Mouse (Mus musculus) intestine, embryonic 15.5 days (tissue): ENCODE data around the gene Eri3. TPM values are rescaled to one million over a fixed set of nuclear protein-coding genes. Genes with fewer than 3 reads are reported as not detected.

Experiments
- ATAC-seq: fragments of 200-750 bp; cut with Nextera tagmentation; 2 replicates; pipeline ENCODE4 v1.8.0; 2017; ENCODE audit warnings: moderate TSS enrichment, moderate library complexity
- H3K27ac ChIP-seq: fragments of 300-500 bp; sonication (generic); 2 replicates; pipeline ENCODE4 v1.5.1; 2015; ENCODE audit warnings: mild to moderate bottlenecking, inconsistent platforms
- H3K27me3 ChIP-seq: fragments of 300-500 bp; sonication (generic); replicated peaks from 2 replicates; pipeline ENCODE4 v1.6.1; 2015; ENCODE audit warnings: inconsistent platforms
- H3K36me3 ChIP-seq: fragments of 300-500 bp; sonication (generic); 2 replicates; pipeline ENCODE4 v1.6.1; 2015; ENCODE audit warnings: inconsistent platforms
- H3K4me1 ChIP-seq: fragments of 300-500 bp; sonication (generic); replicated peaks from 2 replicates; pipeline ENCODE4 v1.6.1; 2015; ENCODE audit warnings: inconsistent platforms
- H3K4me2 ChIP-seq: fragments of 300-500 bp; sonication (generic); replicated peaks from 2 replicates; pipeline ENCODE4 v1.6.1; 2015; ENCODE audit warnings: mild to moderate bottlenecking, inconsistent platforms
- H3K4me3 ChIP-seq: fragments of 300-500 bp; sonication (generic); replicated peaks from 2 replicates; pipeline ENCODE4 v1.5.1; 2015; ENCODE audit warnings: inconsistent platforms
- H3K9ac ChIP-seq: fragments of 300-500 bp; sonication (generic); 2 replicates; pipeline ENCODE4 v1.6.1; 2015; ENCODE audit warnings: inconsistent platforms
- H3K9me3 ChIP-seq: fragments of 300-500 bp; sonication (generic); 2 replicates; pipeline ENCODE4 v1.6.1; 2016; ENCODE audit warnings: inconsistent platforms
- WGBS: fragments of 180-500 bp; shearing (Covaris S2); methylation state at CpG from one replicate; pipeline ENCODE4 v1.1.7; 2015; 5-methylcytosine and 5-hydroxymethylcytosine counted together
- polyA plus RNA-seq: library from polyadenylated mRNA; unstranded; fragments of >200 nt; fragmentation: Nextera tagmentation; extraction: Ambion mirVana; gene quantifications from 2 replicates; pipeline ENCODE4 v1.2.1, GENCODE M21; 2015

The Eri3 gene
- polyA plus RNA-seq, 1 experiment from 2014 or later, result 102 TPM

DNA sequence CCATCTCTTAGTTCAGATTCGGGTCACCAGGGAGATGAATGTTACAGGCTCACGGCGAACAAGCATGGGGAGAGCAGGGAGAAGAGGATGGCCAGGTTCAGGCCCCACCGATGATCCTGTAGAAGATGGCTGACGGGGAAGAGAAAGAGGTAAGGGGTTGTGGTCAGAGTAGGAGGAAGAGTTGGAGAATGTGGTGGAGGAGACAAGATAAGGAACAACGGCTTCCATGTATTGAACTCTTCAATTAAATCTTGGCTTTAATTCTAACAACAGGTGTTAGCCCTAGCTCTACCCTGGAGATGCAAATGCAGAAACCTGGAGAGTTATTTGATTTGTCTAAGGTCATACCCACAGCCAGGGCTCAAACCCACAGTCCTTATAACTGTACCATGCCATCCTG lies 3.5 kb upstream of the Eri3 start:
- WGBS, result 87% methylated on average over 6 of the region's 6 CpGs
- Histone ChIP-seq H3K9me3 (no peaks in the 10 kb centered on the region), H3K4me2 (no peak overlapping the region), H3K27ac (no peak overlapping the region), H3K4me1 (peaks cover 9% of the 10 kb centered on the region; the same call in 1 of the 2 replicates), H3K27me3 (no peaks in the 10 kb centered on the region), H3K4me3 (no peak overlapping the region), H3K9ac (no peak overlapping the region), H3K36me3 (no peaks in the 10 kb centered on the region)
- no peak for ATAC-seq

DNA sequence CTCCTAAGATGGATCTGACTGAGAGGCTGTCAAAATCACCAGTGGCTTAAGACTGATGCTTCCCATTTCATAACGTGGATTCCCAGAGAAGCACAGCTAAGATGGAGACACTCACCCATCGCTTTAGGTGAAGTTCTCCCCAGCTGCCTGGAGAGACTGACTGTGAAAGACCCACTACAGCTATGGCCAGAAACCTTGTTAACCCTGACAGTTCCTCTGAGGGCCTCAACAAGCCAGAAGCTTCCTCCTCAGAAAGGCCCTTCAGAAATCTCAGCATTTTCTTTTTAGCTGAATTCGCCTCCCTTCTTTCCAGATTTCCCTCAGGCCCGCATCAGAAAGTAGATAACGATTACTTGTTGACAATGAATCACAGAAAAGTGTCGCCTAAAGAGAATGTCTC lies 589 bp upstream of the Eri3 start:
- peak overlapping the region; percentile 33 for H3K4me2 ChIP-seq
- no peaks in the 10 kb centered on the region for H3K9me3 ChIP-seq
- no peak overlapping the region for H3K27ac ChIP-seq
- no peaks in the 10 kb centered on the region for H3K36me3 ChIP-seq
- no peak overlapping the region for H3K9ac ChIP-seq
- H3K27me3 ChIP-seq, result no peaks in the 10 kb centered on the region
- 0 out of 2 replicates have a peak overlapping the region, but pooled peaks have one; percentile 90 for H3K4me3 ChIP-seq
- ATAC-seq, result no peak
- 32% methylated on average over 6 of the region's 6 CpGs for WGBS
- peaks cover 16% of the 10 kb centered on the region; the same call in 1 of the 2 replicates for H3K4me1 ChIP-seq

GRCm38 (mm10) chr4:117551144-117552000 lies 1.2 kb downstream of the Eri3 start:
- 48% methylated on average over 8 of the region's 8 CpGs for WGBS
- peak overlapping the region; percentile 90 for H3K4me3 ChIP-seq
- H3K36me3 ChIP-seq, result no peaks in the 10 kb centered on the region
- H3K4me1 ChIP-seq, result peaks cover 18% of the 10 kb centered on the region
- H3K9me3 ChIP-seq, result no peaks in the 10 kb centered on the region
- H3K4me2 ChIP-seq, result peak overlapping the region; percentile 84
- no peaks in the 10 kb centered on the region for H3K27me3 ChIP-seq
- no peak for ATAC-seq
- H3K27ac ChIP-seq, result no peak overlapping the region
- H3K9ac ChIP-seq, result peak overlapping the region; percentile 72

GRCm38 (mm10) chr4:117555495-117555894 lies 5.3 kb downstream of the Eri3 start:
- no peaks in the 10 kb centered on the region for H3K9me3 ChIP-seq
- no peak overlapping the region for H3K4me2 ChIP-seq
- 57% methylated on average over 2 of the region's 2 CpGs for WGBS
- peaks cover 20% of the 10 kb centered on the region for H3K4me1 ChIP-seq
- H3K27me3 ChIP-seq, result no peaks in the 10 kb centered on the region
- H3K36me3 ChIP-seq, result no peaks in the 10 kb centered on the region
- no peak overlapping the region for H3K4me3 ChIP-seq
- no peak for ATAC-seq
- H3K9ac ChIP-seq, result no peak overlapping the region
- H3K27ac ChIP-seq, result no peak overlapping the region

- 37% methylated on average over 5 of the region's 5 CpGs for WGBS
- no peaks in the 10 kb centered on the region for H3K9me3 ChIP-seq
- no peak overlapping the region for H3K4me2 ChIP-seq
- H3K36me3 ChIP-seq, result no peaks in the 10 kb centered on the region
- H3K27me3 ChIP-seq, result no peaks in the 10 kb centered on the region
- H3K9ac ChIP-seq, result no peak overlapping the region
- peaks cover 15% of the 10 kb centered on the region for H3K4me1 ChIP-seq
- H3K27ac ChIP-seq, result 0 out of 2 replicates have a peak overlapping the region, but pooled peaks have one; percentile 33
- no peak for ATAC-seq
- H3K4me3 ChIP-seq, result no peak overlapping the region
These were observed 6.2 kb downstream of the Eri3 start for GRCm38 (mm10) chr4:117556372-117556771.

GRCm38 (mm10) chr4:117557068-117557645 lies 7.0 kb downstream of the Eri3 start:
- Histone ChIP-seq H3K9me3 (no peaks in the 10 kb centered on the region), H3K27me3 (no peaks in the 10 kb centered on the region), H3K4me2 (no peak overlapping the region), H3K36me3 (no peaks in the 10 kb centered on the region), H3K27ac (no peak overlapping the region), H3K4me3 (no peak overlapping the region), H3K4me1 (peaks cover 8% of the 10 kb centered on the region; the same call in 1 of the 2 replicates), H3K9ac (no peak overlapping the region)
- no peak for ATAC-seq
- WGBS, result 57% methylated on average over 5 of the region's 5 CpGs

GRCm38 (mm10) chr4:117563967-117564366 lies 13.8 kb downstream of the Eri3 start:
- Histone ChIP-seq H3K9ac (no peak overlapping the region), H3K4me1 (no peaks in the 10 kb centered on the region), H3K4me2 (no peak overlapping the region), H3K4me3 (no peak overlapping the region), H3K27ac (no peak overlapping the region), H3K27me3 (no peaks in the 10 kb centered on the region), H3K36me3 (peaks cover 7% of the 10 kb centered on the region), H3K9me3 (no peaks in the 10 kb centered on the region)
- ATAC-seq, result no peak
- WGBS, result 81% methylated on average over 9 of the region's 9 CpGs

DNA sequence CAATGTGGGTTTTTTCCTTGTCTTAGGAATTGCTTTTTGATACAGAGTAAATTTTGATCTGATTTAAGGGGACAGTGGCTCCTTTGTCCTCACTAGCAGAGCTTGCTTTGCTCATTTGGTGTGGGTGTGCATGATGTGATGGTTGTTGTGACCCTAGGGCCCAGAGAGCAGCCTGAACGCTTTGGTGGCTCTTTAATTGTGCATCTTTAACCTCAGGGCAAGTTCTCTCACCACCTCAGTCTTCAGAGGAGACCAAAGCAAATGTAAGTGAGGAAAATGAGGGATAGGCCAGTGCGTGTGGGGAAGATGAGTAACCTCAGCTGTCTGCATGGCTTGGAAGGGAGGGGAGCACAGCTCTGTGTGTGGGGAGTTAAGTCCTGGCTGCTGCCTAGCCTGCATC lies 18.7 kb downstream of the Eri3 start:
- Histone ChIP-seq H3K36me3 (peaks cover 7% of the 10 kb centered on the region), H3K9me3 (no peaks in the 10 kb centered on the region), H3K27me3 (no peaks in the 10 kb centered on the region), H3K4me3 (no peak overlapping the region), H3K4me1 (no peaks in the 10 kb centered on the region), H3K4me2 (no peak overlapping the region), H3K9ac (no peak overlapping the region), H3K27ac (no peak overlapping the region)
- ATAC-seq, result no peak
- 74% methylated on average over 2 of the region's 2 CpGs for WGBS

- no peaks in the 10 kb centered on the region for H3K9me3 ChIP-seq
- no peaks in the 10 kb centered on the region for H3K27me3 ChIP-seq
- H3K36me3 ChIP-seq, result peaks cover 2% of the 10 kb centered on the region; the same call in 1 of the 2 replicates
- no peak overlapping the region for H3K27ac ChIP-seq
- no peak overlapping the region for H3K9ac ChIP-seq
- H3K4me1 ChIP-seq, result no peaks in the 10 kb centered on the region
- ATAC-seq, result no peak
- 85% methylated on average over 5 of the region's 5 CpGs for WGBS
- H3K4me3 ChIP-seq, result no peak overlapping the region
- H3K4me2 ChIP-seq, result no peak overlapping the region
These were observed 20.8 kb downstream of the Eri3 start for GRCm38 (mm10) chr4:117570964-117571363.

- 100% methylated on average over 1 of the region's 1 CpGs for WGBS
These were observed 27.4 kb downstream of the Eri3 start for GRCm38 (mm10) chr4:117577579-117577978.

DNA sequence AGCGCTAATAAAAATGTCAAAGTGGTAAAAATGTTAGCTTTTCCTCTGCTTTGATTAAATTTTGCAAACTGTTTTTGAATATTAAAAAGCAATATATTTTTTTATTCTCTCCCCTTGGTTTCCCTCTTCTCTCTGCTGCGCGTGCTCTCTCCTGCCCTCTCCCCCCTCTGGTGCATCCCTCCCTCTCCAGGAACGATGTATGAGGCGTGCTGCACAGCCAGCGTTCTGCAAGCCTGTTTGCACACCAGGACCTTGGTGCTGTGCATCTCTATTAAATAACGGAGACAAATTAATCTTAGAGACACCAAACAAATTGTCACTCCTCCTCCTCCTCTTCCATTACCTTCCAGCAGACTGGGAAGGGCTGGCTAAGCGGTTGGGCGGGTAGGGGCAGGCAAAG lies 31.5 kb downstream of the Eri3 start:
- no peaks in the 10 kb centered on the region for H3K4me1 ChIP-seq
- ATAC-seq, result no peak
- no peaks in the 10 kb centered on the region for H3K9me3 ChIP-seq
- no peak overlapping the region for H3K27ac ChIP-seq
- no peak overlapping the region for H3K9ac ChIP-seq
- H3K4me3 ChIP-seq, result no peak overlapping the region
- WGBS, result 72% methylated on average over 9 of the region's 9 CpGs
- H3K4me2 ChIP-seq, result no peak overlapping the region
- H3K27me3 ChIP-seq, result no peaks in the 10 kb centered on the region
- H3K36me3 ChIP-seq, result peaks cover 5% of the 10 kb centered on the region

More at GRCm38 (mm10) chr4:117577579-117577978, 27.4 kb downstream of the Eri3 start:
- Histone ChIP-seq H3K4me1 (no peaks in the 10 kb centered on the region), H3K9me3 (no peaks in the 10 kb centered on the region), H3K27me3 (no peaks in the 10 kb centered on the region), H3K36me3 (no peaks in the 10 kb centered on the region; the same call in 1 of the 2 replicates), H3K4me3 (no peak overlapping the region), H3K4me2 (no peak overlapping the region), H3K27ac (no peak overlapping the region), H3K9ac (no peak overlapping the region)
- no peak for ATAC-seq

DNA sequence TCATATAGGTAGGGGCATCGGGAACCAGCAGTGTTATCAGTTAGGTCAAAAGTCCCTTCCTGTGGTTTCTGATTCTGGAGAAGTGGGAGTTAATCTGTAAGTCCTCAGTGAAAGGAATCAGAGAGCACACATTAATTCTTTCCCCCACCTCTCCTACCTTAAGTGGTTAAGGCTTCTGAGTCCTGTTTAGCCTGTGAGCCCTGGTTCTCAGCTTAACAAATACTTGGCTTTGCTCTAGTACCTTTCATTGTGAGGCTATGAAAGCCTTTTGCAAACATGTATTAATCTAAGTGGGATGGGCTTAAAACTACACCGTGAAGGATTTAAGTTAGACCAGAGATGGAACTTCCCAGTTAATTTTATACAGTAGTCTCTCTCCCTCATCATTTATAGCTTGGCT lies 35.8 kb downstream of the Eri3 start:
- H3K4me3 ChIP-seq, result no peak overlapping the region
- ATAC-seq, result no peak
- no peak overlapping the region for H3K4me2 ChIP-seq
- H3K9me3 ChIP-seq, result no peaks in the 10 kb centered on the region
- WGBS, result 74% methylated on average over 2 of the region's 2 CpGs
- peaks cover 10% of the 10 kb centered on the region for H3K36me3 ChIP-seq
- H3K27ac ChIP-seq, result no peak overlapping the region
- H3K27me3 ChIP-seq, result no peaks in the 10 kb centered on the region
- 0 out of 2 replicates have a peak, but pooled peaks cover 6% of the 10 kb centered on the region for H3K4me1 ChIP-seq
- H3K9ac ChIP-seq, result no peak overlapping the region
